Mouse (Mus musculus): ENCODE data around the gene Lrrc31.
"Not testable (repeated sequence)": the region's sequence is repeated elsewhere in the genome, so short reads cannot be mapped to it uniquely, and the experiment has no call there.

Lrrc31 gene

GRCm38 (mm10) chr3:30699711-30700505 lies at the start of gene Lrrc31:
Lrrc31 (minus strand) TSS chr3:30699843.
- not testable (repeated sequence) for DNase-seq (ENCODE audit: inconsistent age in 2 of 2, low spot score in 1 of 2)

GRCm38 (mm10) chr3:30748316-30748715 lies 48.7 kb upstream of the Lrrc31 start:
- no peak for DNase-seq (ENCODE audit: inconsistent age in 2 of 2, low spot score in 1 of 2)

GRCm38 (mm10) chr3:30746006-30746405 lies 46.4 kb upstream of the Lrrc31 start, which contains the start of gene Samd7:
Samd7 (plus strand) TSS chr3:30746293.
- no peak for DNase-seq (ENCODE audit: inconsistent age in 2 of 2, low spot score in 1 of 2)

- no peak for DNase-seq (ENCODE audit: inconsistent age in 2 of 2, low spot score in 1 of 2)
These were observed 43.2 kb upstream of the Lrrc31 start for GRCm38 (mm10) chr3:30742891-30743290.

GRCm38 (mm10) chr3:30741306-30741705 lies 41.7 kb upstream of the Lrrc31 start:
- peak in 1 of 2 experiments; percentile 77 for DNase-seq (ENCODE audit: inconsistent age in 2 of 2, low spot score in 1 of 2)

GRCm38 (mm10) chr3:30736809-30737208 lies 37.2 kb upstream of the Lrrc31 start:
- DNase-seq (ENCODE audit: inconsistent age in 2 of 2, low spot score in 1 of 2) = no peak

GRCm38 (mm10) chr3:30729046-30729445 lies 29.4 kb upstream of the Lrrc31 start:
- no peak for DNase-seq (ENCODE audit: inconsistent age in 2 of 2, low spot score in 1 of 2)

GRCm38 (mm10) chr3:30727209-30727608 lies 27.6 kb upstream of the Lrrc31 start:
- DNase-seq (ENCODE audit: inconsistent age in 2 of 2, low spot score in 1 of 2) = peak; percentile 52 to 73

- DNase-seq (ENCODE audit: inconsistent age in 2 of 2, low spot score in 1 of 2) = no peak
These were observed 25.9 kb upstream of the Lrrc31 start for GRCm38 (mm10) chr3:30725514-30725913.

GRCm38 (mm10) chr3:30724848-30725465 lies 25.3 kb upstream of the Lrrc31 start:
- DNase-seq (ENCODE audit: inconsistent age in 2 of 2, low spot score in 1 of 2) = no peak

- DNase-seq (ENCODE audit: inconsistent age in 2 of 2, low spot score in 1 of 2) = no peak
These were observed 24.6 kb upstream of the Lrrc31 start for GRCm38 (mm10) chr3:30724105-30724824.

GRCm38 (mm10) chr3:30723179-30723578 lies 23.5 kb upstream of the Lrrc31 start:
- DNase-seq (ENCODE audit: inconsistent age in 2 of 2, low spot score in 1 of 2) = no peak

- DNase-seq (ENCODE audit: inconsistent age in 2 of 2, low spot score in 1 of 2) = no peak
These were observed 22.8 kb upstream of the Lrrc31 start for GRCm38 (mm10) chr3:30722461-30722860.

GRCm38 (mm10) chr3:30722036-30722435 lies 22.4 kb upstream of the Lrrc31 start:
- DNase-seq (ENCODE audit: inconsistent age in 2 of 2, low spot score in 1 of 2) = no peak

- DNase-seq (ENCODE audit: inconsistent age in 2 of 2, low spot score in 1 of 2) = no peak
These were observed 19.0 kb upstream of the Lrrc31 start for GRCm38 (mm10) chr3:30718649-30719048.

- peak; percentile 34 to 61 for DNase-seq (ENCODE audit: inconsistent age in 2 of 2, low spot score in 1 of 2)
These were observed 13.7 kb upstream of the Lrrc31 start for GRCm38 (mm10) chr3:30713334-30713733.

GRCm38 (mm10) chr3:30710191-30710590 lies 10.5 kb upstream of the Lrrc31 start:
- DNase-seq (ENCODE audit: inconsistent age in 2 of 2, low spot score in 1 of 2) = no peak

GRCm38 (mm10) chr3:30706614-30707276 lies 7.1 kb upstream of the Lrrc31 start:
- peak in 1 of 2 experiments; percentile 49 for DNase-seq (ENCODE audit: inconsistent age in 2 of 2, low spot score in 1 of 2)

- no peak for DNase-seq (ENCODE audit: inconsistent age in 2 of 2, low spot score in 1 of 2)
These were observed 6.3 kb upstream of the Lrrc31 start for GRCm38 (mm10) chr3:30705977-30706376.

- DNase-seq (ENCODE audit: inconsistent age in 2 of 2, low spot score in 1 of 2) = no peak
These were observed 1.8 kb downstream of the Lrrc31 start for GRCm38 (mm10) chr3:30697891-30698290.

- peak; percentile 43 to 86 for DNase-seq (ENCODE audit: inconsistent age in 2 of 2, low spot score in 1 of 2)
These were observed 3.3 kb downstream of the Lrrc31 start for GRCm38 (mm10) chr3:30696346-30696745.

All from adrenal gland, adult (tissue).